Mouse (Mus musculus): Measurements from ENCODE around the gene Gm13088.
"Not testable (repeated sequence)": the region's sequence is repeated elsewhere in the genome, so short reads cannot be mapped to it uniquely, and the experiment has no call there.

Gene Gm13088

DNA sequence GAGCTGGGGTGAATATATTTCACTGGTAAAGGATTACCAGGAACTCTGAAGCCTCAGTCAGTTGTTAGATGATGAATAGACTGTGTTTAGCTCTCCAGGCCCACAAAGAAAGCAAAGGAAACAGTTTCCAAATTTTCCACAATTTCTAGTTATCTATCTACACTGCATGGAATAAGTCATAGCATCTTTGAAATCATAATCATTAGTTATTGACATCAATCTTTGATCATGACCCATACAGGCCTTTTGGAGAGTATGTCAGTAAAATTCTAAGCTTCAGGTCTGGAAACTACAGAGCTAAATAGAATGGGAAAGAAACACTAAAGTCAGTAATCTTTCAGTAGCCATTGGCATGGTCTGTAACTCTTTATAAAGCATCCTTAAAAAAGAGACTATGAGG is at the start of gene Gm13088:
Gene Gm13088 (minus strand): TSS at position 101 of the 400 bp plus-strand sequence.
- DNase-seq (ENCODE audit: low spot score in 2 of 2), result not testable (repeated sequence)

- DNase-seq (ENCODE audit: low spot score in 2 of 2), result no peak
These were observed 45.6 kb upstream of the Gm13088 start, which contains the start of gene Gm13089 for GRCm38 (mm10) chr4:143702611-143703010. TSS of gene Gm13089 (minus strand) at chr4:143702711.

GRCm38 (mm10) chr4:143618101-143618500 is 38.9 kb downstream of the Gm13088 start:
- not testable (repeated sequence) for DNase-seq (ENCODE audit: low spot score in 2 of 2)

DNA sequence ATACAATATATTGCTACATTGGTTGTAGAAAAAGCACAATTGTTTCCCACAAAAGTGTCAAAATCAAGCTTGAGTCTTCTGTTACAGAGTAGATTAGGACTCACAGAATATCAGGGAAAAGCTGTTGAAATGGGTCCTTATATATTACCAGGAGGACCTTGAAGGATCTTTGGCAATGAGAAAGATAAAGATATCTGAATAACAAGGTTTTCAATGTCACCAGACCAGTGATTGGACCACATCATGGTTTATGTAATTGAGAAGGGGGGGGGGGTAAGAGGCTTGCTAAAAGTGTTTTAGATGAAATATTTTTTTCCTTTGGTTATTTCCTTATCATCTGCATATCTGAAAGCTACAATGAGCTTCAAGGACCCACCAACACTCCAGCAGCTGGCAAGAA is 42.3 kb downstream of the Gm13088 start, which contains the start of gene Gm13083:
Gene Gm13083 (plus strand): TSS at position 301 of the 400 bp plus-strand sequence.
- not testable (repeated sequence) for DNase-seq (ENCODE audit: low spot score in 2 of 2)

DNA sequence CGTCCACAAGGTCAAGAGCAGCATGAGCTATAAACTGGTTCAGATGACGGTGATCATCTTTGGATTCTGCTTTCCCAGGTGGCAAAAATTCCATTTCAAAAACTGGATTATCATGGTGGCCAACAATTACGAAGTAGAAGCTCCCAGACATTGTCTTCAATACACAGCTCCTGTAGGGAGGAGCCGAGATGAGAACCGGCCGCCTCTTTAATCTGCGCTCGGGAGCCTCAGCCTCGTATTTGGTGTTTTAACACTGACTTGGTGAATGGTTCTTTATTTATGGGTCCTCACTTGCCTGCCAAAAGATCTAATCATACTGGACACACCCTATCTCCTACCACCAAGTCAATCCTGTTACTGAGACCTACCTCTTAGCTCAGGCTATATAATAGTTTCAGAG is 45.1 kb downstream of the Gm13088 start:
- not testable (repeated sequence) for DNase-seq (ENCODE audit: low spot score in 2 of 2)
